Mouse (Mus musculus) kidney, embryonic 16.5 days (tissue): ENCODE measurements around the gene Ppp1r10. TPM values are rescaled to one million over a fixed set of nuclear protein-coding genes. Genes with fewer than 3 reads are reported as not detected.
"Not testable (repeated sequence)": the region's sequence is repeated elsewhere in the genome, so short reads cannot be mapped to it uniquely, and the experiment has no call there.

ENCODE experiments used
- ATAC-seq: fragments of 200-750 bp; cut with Nextera tagmentation; 2 replicates; pipeline ENCODE4 v1.8.0; 2017; ENCODE audit warnings: moderate TSS enrichment; ENCODE audit not compliant: low FRiP score, low TSS enrichment
- H3K27ac ChIP-seq: fragments of 300-500 bp; sonication (generic); 2 replicates; pipeline ENCODE4 v1.5.1; 2014; ENCODE audit warnings: low read length
- H3K27me3 ChIP-seq: fragments of 300-500 bp; sonication (generic); 2 replicates; pipeline ENCODE4 v1.6.1; 2014; ENCODE audit warnings: low read length, control low read depth, mixed read lengths; ENCODE audit not compliant: insufficient read depth
- H3K36me3 ChIP-seq: fragments of 300-500 bp; sonication (generic); 2 replicates; pipeline ENCODE4 v1.6.1; 2014; ENCODE audit warnings: low read length, control low read depth, mixed read lengths; ENCODE audit not compliant: insufficient read depth
- H3K4me1 ChIP-seq: fragments of 300-500 bp; sonication (generic); 2 replicates; pipeline ENCODE4 v1.6.1; 2014; ENCODE audit warnings: low read length, control low read depth, mixed read lengths; ENCODE audit not compliant: insufficient read depth
- H3K4me2 ChIP-seq: fragments of 300-500 bp; sonication (generic); replicated peaks from 2 replicates; pipeline ENCODE4 v1.6.1; 2014; ENCODE audit warnings: low read depth, low read length
- H3K4me3 ChIP-seq: fragments of 300-500 bp; sonication (generic); 2 replicates; pipeline ENCODE4 v1.5.1; 2014; ENCODE audit warnings: mild to moderate bottlenecking, low read length
- H3K9ac ChIP-seq: fragments of 300-500 bp; sonication (generic); replicated peaks from 2 replicates; pipeline ENCODE4 v1.6.1; 2014; ENCODE audit warnings: low read length
- H3K9me3 ChIP-seq: fragments of 300-500 bp; sonication (generic); 2 replicates; pipeline ENCODE4 v1.6.1; 2016; ENCODE audit warnings: low read length, control low read depth
- WGBS: fragments of 180-500 bp; shearing (Covaris S2); extraction: QIAGEN DNeasy Blood & Tissue Kit; methylation state at CpG from one replicate; pipeline ENCODE4 v1.1.7; 2014; 5-methylcytosine and 5-hydroxymethylcytosine counted together
- polyA plus RNA-seq: library from polyadenylated mRNA; unstranded; fragments of >200 nt; fragmentation: Nextera tagmentation; extraction: Ambion mirVana; gene quantifications from 2 replicates; pipeline ENCODE4 v1.2.1, GENCODE M21; 2015

Ppp1r10 gene
- polyA plus RNA-seq, 1 experiment from 2014 or later = 47.2 TPM

DNA sequence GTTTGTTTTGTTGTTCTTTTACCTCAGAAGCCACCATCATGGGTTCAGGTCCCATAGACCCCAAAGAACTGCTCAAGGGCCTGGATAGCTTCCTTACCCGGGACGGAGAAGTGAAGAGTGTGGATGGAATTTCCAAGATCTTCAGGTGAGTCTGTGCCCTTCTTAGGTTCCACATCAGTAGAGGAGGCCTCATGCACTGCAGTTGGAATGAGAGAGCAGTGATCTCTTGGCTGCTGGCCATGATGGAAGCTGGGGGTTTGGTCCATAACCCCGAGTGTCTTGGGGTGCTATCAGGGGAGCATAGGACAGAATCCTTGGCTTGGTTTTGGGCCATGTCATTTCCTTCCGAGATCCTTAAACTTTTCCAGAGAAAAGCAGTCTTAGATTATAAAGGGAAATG lies 7.0 kb downstream of the Ppp1r10 start:
- Histone ChIP-seq H3K4me3 (no peak overlapping the region), H3K27me3 (no peaks in the 10 kb centered on the region), H3K4me2 (no peak overlapping the region), H3K36me3 (peaks cover 44% of the 10 kb centered on the region), H3K9ac (no peak overlapping the region), H3K4me1 (peaks cover 21% of the 10 kb centered on the region), H3K27ac (no peak overlapping the region), H3K9me3 (no peaks in the 10 kb centered on the region)
- no peak for ATAC-seq
- WGBS = 95% methylated on average over 4 of the region's 4 CpGs

DNA sequence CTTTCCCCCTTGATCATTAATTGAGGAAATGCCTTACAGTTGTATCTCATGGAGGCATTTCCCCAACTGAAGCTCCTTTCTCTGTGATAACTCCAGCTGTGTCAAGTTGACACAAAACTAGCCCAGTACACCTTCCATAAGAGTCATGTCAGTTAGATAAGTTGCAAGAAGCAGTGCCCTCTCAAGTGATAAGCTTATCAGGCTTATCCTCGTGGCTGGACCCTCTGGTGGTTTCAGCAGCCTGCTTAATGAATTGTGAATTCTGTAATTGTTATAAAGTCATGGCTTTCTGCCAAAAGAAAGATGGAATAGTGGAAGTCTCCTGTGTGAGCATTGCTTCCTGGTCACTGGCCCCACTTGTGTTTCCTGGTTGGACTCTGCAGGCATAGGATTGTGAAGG lies 11.2 kb downstream of the Ppp1r10 start:
- H3K4me3 ChIP-seq = no peak overlapping the region
- no peak overlapping the region for H3K9ac ChIP-seq
- no peak overlapping the region for H3K4me2 ChIP-seq
- no peak overlapping the region for H3K27ac ChIP-seq
- 70% methylated on average over 1 of the region's 1 CpGs for WGBS
- H3K9me3 ChIP-seq = no peaks in the 10 kb centered on the region
- H3K27me3 ChIP-seq = no peaks in the 10 kb centered on the region
- peaks cover 75% of the 10 kb centered on the region for H3K36me3 ChIP-seq
- ATAC-seq = no peak
- H3K4me1 ChIP-seq = no peaks in the 10 kb centered on the region

DNA sequence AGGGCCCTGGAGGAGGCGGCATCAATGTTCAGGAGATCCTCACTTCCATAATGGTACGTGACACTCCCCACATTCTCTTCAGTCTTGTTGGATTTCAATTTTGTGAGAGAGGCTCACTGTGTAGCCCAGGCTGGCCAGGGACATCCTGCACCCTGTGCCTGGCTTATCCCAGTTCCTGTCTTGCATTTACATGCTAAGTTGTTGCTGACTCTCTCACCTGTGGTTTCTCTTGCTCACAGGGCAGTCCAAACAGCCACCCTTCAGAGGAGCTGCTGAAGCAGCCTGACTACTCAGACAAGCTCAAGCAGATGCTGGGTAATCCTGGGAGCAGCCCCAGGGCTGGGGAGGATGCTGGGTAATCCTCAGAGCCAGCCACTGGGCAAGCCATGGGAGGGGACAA lies 13.3 kb downstream of the Ppp1r10 start:
- Histone ChIP-seq H3K9me3 (no peaks in the 10 kb centered on the region), H3K27me3 (no peaks in the 10 kb centered on the region), H3K36me3 (peaks cover 61% of the 10 kb centered on the region), H3K9ac (no peak overlapping the region), H3K27ac (no peak overlapping the region), H3K4me2 (no peak overlapping the region), H3K4me1 (no peaks in the 10 kb centered on the region), H3K4me3 (no peak overlapping the region)
- WGBS = 94% methylated on average over 2 of the region's 2 CpGs
- no peak for ATAC-seq

DNA sequence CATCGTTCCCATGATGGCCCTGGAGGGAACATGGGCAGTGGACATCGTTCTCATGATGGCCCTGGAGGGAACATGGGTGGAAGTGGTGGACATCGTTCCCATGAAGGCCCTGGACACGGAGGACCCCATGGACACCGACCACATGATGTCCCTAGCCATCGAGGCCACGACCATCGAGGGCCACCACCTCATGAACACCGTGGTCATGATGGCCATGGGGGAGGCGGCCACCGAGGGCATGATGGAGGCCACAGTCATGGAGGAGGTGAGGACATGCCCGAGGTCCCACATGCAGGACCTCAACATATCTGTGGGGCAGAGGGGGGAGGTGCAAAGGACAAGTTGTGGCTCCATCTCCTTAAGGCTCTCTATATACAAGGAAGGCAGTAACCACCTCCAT lies 14.4 kb downstream of the Ppp1r10 start:
- Histone ChIP-seq H3K9ac (no peak overlapping the region), H3K9me3 (no peaks in the 10 kb centered on the region), H3K4me2 (no peak overlapping the region), H3K27ac (no peak overlapping the region), H3K27me3 (no peaks in the 10 kb centered on the region), H3K4me3 (no peak overlapping the region), H3K36me3 (peaks cover 54% of the 10 kb centered on the region), H3K4me1 (no peaks in the 10 kb centered on the region)
- no peak for ATAC-seq
- WGBS = 93% methylated on average over 12 of the region's 12 CpGs

DNA sequence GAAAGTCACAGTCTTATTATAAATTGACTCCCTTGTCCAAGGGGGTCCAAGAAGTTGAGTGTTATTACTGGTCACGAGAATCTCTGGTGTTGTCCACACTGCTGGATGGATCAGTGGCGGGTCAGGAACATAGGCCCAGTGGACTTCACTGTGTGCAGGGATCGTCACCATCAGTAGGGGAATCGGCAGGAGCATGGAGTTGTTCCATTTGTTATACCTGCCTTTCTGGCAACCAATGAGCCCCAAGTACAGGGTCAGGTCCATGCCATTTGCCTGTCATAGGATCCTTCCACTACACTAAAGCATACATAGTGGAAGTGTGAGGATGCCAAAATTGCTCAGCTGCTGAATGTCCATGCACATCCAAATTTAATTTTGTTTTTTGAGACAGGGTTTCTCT lies 16.4 kb downstream of the Ppp1r10 start:
- Histone ChIP-seq H3K9ac (no peak overlapping the region), H3K4me3 (no peak overlapping the region), H3K9me3 (no peaks in the 10 kb centered on the region), H3K27ac (no peak overlapping the region), H3K36me3 (peaks cover 38% of the 10 kb centered on the region), H3K27me3 (no peaks in the 10 kb centered on the region), H3K4me1 (no peaks in the 10 kb centered on the region), H3K4me2 (no peak overlapping the region)
- no peak for ATAC-seq
- WGBS = 83% methylated on average over 4 of the region's 4 CpGs

GRCm38 (mm10) chr17:35935763-35936162 lies 19.5 kb downstream of the Ppp1r10 start:
- H3K27me3 ChIP-seq, ATAC-seq, H3K9ac ChIP-seq, H3K4me3 ChIP-seq, H3K27ac ChIP-seq, H3K4me1 ChIP-seq, H3K9me3 ChIP-seq, H3K4me2 ChIP-seq, H3K36me3 ChIP-seq: not testable (repeated sequence)
- WGBS = 82% methylated on average over 14 of the region's 14 CpGs

GRCm38 (mm10) chr17:35937700-35938348 lies 21.6 kb downstream of the Ppp1r10 start:
- 52% methylated on average over 2 of the region's 2 CpGs for WGBS
- Histone ChIP-seq H3K27me3 (no peaks in the 10 kb centered on the region), H3K36me3 (no peaks in the 10 kb centered on the region), H3K9ac (no peak overlapping the region), H3K4me2 (no peak overlapping the region), H3K27ac (no peak overlapping the region), H3K4me3 (no peak overlapping the region), H3K4me1 (no peaks in the 10 kb centered on the region), H3K9me3 (no peaks in the 10 kb centered on the region)
- ATAC-seq = peak; percentile 71; the same call in 1 of the 2 replicates

DNA sequence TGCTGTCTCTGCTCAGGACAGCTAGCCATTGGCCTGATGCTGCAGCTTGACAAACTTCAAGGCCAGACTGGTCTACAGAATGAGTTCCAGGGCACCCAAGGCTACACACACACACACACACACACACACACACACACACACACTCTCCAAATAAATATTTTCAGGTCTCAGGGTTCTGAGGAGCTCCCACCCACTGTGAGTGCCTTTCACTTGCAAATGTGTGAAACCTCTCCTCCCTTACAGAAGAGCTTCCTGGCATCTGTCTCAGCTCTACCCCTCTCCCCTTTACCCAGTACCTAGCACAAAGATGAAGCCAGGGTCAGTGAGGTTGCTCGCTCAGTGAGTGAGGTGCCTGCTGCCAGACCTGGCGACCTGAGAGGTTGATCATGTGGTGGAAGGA lies 22.9 kb downstream of the Ppp1r10 start:
- H3K36me3 ChIP-seq = no peaks in the 10 kb centered on the region
- no peak overlapping the region for H3K4me2 ChIP-seq
- no peaks in the 10 kb centered on the region for H3K4me1 ChIP-seq
- no peaks in the 10 kb centered on the region for H3K9me3 ChIP-seq
- ATAC-seq = no peak
- WGBS = 53% methylated on average over 2 of the region's 2 CpGs
- H3K27me3 ChIP-seq = no peaks in the 10 kb centered on the region
- H3K4me3 ChIP-seq = no peak overlapping the region
- H3K27ac ChIP-seq = no peak overlapping the region
- no peak overlapping the region for H3K9ac ChIP-seq

DNA sequence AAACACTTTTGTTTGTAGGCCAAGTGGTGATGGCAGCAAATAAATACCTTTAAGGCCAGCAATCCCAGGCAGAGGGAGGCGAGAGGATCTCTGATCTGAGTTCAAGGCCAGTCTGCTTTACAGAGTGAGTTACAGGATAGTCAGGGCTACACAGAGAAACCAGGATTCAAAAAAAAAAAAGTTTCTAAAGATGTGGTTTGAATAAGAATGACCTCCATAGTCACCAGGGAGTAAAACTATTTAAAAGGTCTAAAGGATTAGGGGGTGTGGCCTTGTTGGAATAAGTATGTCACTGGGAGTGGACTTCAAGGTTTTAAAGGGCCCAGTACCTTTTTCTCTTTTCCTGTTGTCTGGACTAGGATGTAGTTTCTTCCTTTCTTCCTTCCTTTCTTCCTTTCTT lies 23.7 kb downstream of the Ppp1r10 start:
- H3K4me2 ChIP-seq = no peak overlapping the region
- H3K9me3 ChIP-seq = no peaks in the 10 kb centered on the region
- H3K36me3 ChIP-seq = no peaks in the 10 kb centered on the region
- ATAC-seq = no peak
- 67% methylated on average over 1 of the region's 1 CpGs for WGBS
- H3K4me3 ChIP-seq = no peak overlapping the region
- H3K27ac ChIP-seq = no peak overlapping the region
- H3K9ac ChIP-seq = no peak overlapping the region
- H3K4me1 ChIP-seq = no peaks in the 10 kb centered on the region
- no peaks in the 10 kb centered on the region for H3K27me3 ChIP-seq

DNA sequence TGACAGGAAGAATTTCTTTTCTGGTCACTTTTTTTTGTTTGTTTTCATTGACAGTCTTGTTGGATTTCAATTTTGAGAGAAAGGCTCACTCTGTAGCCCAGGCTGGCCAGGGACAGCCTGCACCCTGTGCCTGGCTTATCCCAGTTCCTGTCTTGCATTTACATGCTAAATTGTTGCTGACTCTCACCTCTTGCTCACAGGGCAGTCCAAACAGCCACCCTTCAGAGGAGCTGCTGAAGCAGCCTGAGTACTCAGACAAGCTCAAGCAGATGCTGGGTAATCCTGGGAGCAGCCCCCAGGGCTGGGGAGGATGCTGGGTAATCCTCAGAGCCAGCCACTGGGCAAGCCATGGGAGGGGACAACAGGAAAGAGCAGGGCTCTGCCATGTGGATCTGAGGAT lies 34.7 kb downstream of the Ppp1r10 start:
- not testable (repeated sequence) for H3K27me3 ChIP-seq, H3K27ac ChIP-seq, H3K36me3 ChIP-seq, H3K4me2 ChIP-seq, H3K4me3 ChIP-seq, H3K9me3 ChIP-seq, H3K4me1 ChIP-seq, ATAC-seq, H3K9ac ChIP-seq
